Mouse (Mus musculus) kidney, embryonic 14.5 days (tissue): Measurements from ENCODE around the gene Odf3l2. TPM values are rescaled to one million over a fixed set of nuclear protein-coding genes. Genes with fewer than 3 reads are reported as not detected.

ENCODE experiments used
- ATAC-seq: fragments of 200-750 bp; cut with Nextera tagmentation; 2 replicates; pipeline ENCODE4 v1.8.0; 2017; ENCODE audit warnings: moderate number of reproducible peaks, mild to moderate bottlenecking, moderate TSS enrichment, moderate library complexity; ENCODE audit not compliant: low FRiP score, low TSS enrichment
- H3K27ac ChIP-seq: fragments of 300-500 bp; sonication (generic); 2 replicates; pipeline ENCODE4 v1.5.1; 2014; ENCODE audit warnings: low read depth, mild to moderate bottlenecking, low read length, moderate library complexity, mixed read lengths
- H3K27me3 ChIP-seq: fragments of 300-500 bp; sonication (generic); 2 replicates; pipeline ENCODE4 v1.6.1; 2014; ENCODE audit warnings: mild to moderate bottlenecking, low read length; ENCODE audit not compliant: control insufficient read depth, insufficient read depth
- H3K36me3 ChIP-seq: fragments of 300-500 bp; sonication (generic); 2 replicates; pipeline ENCODE4 v1.6.1; 2014; ENCODE audit warnings: low read length, mixed read lengths; ENCODE audit not compliant: control insufficient read depth, insufficient read depth
- H3K4me1 ChIP-seq: fragments of 300-500 bp; sonication (generic); 2 replicates; pipeline ENCODE4 v1.6.1; 2014; ENCODE audit warnings: low read length, mixed read lengths; ENCODE audit not compliant: control insufficient read depth, insufficient read depth
- H3K4me2 ChIP-seq: fragments of 300-500 bp; sonication (generic); replicated peaks from 2 replicates; pipeline ENCODE4 v1.6.1; 2014; ENCODE audit warnings: low read depth, mild to moderate bottlenecking, low read length
- H3K4me3 ChIP-seq: fragments of 300-500 bp; sonication (generic); 2 replicates; pipeline ENCODE4 v1.5.1; 2014; ENCODE audit warnings: mild to moderate bottlenecking, low read length
- H3K9ac ChIP-seq: fragments of 300-500 bp; sonication (generic); 2 replicates; pipeline ENCODE4 v1.6.1; 2014; ENCODE audit warnings: low read depth, mild to moderate bottlenecking, low read length, moderate library complexity
- H3K9me3 ChIP-seq: fragments of 300-500 bp; sonication (generic); 2 replicates; pipeline ENCODE4 v1.6.1; 2016; ENCODE audit warnings: low read length; ENCODE audit not compliant: control insufficient read depth
- WGBS: fragments of 180-500 bp; shearing (Covaris S2); extraction: QIAGEN DNeasy Blood & Tissue Kit; methylation state at CpG from one replicate; pipeline ENCODE4 v1.1.7; 2014; 5-methylcytosine and 5-hydroxymethylcytosine counted together
- polyA plus RNA-seq: library from polyadenylated mRNA; unstranded; fragments of >200 nt; fragmentation: Nextera tagmentation; extraction: Ambion mirVana; gene quantifications from 2 replicates; pipeline ENCODE4 v1.2.1, GENCODE M21; 2014

The Odf3l2 gene
- polyA plus RNA-seq, 1 experiment from 2014 or later: not detected

GRCm38 (mm10) chr10:79673054-79673453, 27.5 kb upstream of the Odf3l2 start:
- no peak overlapping the region for H3K4me3 ChIP-seq
- no peaks in the 10 kb centered on the region for H3K9me3 ChIP-seq
- no peak overlapping the region for H3K4me2 ChIP-seq
- H3K36me3 ChIP-seq: peaks cover 15% of the 10 kb centered on the region; the same call in 1 of the 2 replicates
- WGBS: 85% methylated on average over 3 of the region's 3 CpGs
- H3K27me3 ChIP-seq: no peaks in the 10 kb centered on the region
- H3K4me1 ChIP-seq: peaks cover 25% of the 10 kb centered on the region
- H3K9ac ChIP-seq: no peak overlapping the region
- no peak overlapping the region for H3K27ac ChIP-seq
- ATAC-seq: no peak

- no peaks in the 10 kb centered on the region for H3K9me3 ChIP-seq
- H3K4me1 ChIP-seq: peaks cover 25% of the 10 kb centered on the region
- no peak for ATAC-seq
- WGBS: 41% methylated on average over 3 of the region's 3 CpGs
- peaks cover 15% of the 10 kb centered on the region; the same call in 1 of the 2 replicates for H3K36me3 ChIP-seq
- H3K4me2 ChIP-seq: peak overlapping the region; percentile 15
- H3K27ac ChIP-seq: peak overlapping the region; percentile 68; the same call in 1 of the 2 replicates
- H3K4me3 ChIP-seq: no peak overlapping the region
- H3K9ac ChIP-seq: no peak overlapping the region
- no peaks in the 10 kb centered on the region for H3K27me3 ChIP-seq
Observed at GRCm38 (mm10) chr10:79672088-79672455, 26.5 kb upstream of the Odf3l2 start.

GRCm38 (mm10) chr10:79671396-79672087, 26.0 kb upstream of the Odf3l2 start:
- peak; percentile 15 for ATAC-seq
- Histone ChIP-seq H3K36me3 (peaks cover 15% of the 10 kb centered on the region; the same call in 1 of the 2 replicates), H3K4me2 (peak overlapping the region; percentile 93), H3K4me1 (peaks cover 25% of the 10 kb centered on the region), H3K9me3 (no peaks in the 10 kb centered on the region), H3K27me3 (no peaks in the 10 kb centered on the region), H3K9ac (peak overlapping the region; percentile 68; the same call in 1 of the 2 replicates), H3K27ac (peak overlapping the region; percentile 68; the same call in 1 of the 2 replicates), H3K4me3 (peak overlapping the region; percentile 56; the same call in 1 of the 2 replicates)
- 21% methylated on average over 6 of the region's 6 CpGs for WGBS

- H3K9me3 ChIP-seq: no peaks in the 10 kb centered on the region
- peak overlapping the region; percentile 68 for H3K27ac ChIP-seq
- no peaks in the 10 kb centered on the region for H3K27me3 ChIP-seq
- H3K4me2 ChIP-seq: peak overlapping the region; percentile 93
- WGBS: 23% methylated on average over 15 of the region's 15 CpGs
- H3K4me1 ChIP-seq: peaks cover 25% of the 10 kb centered on the region
- peak overlapping the region; percentile 56 for H3K4me3 ChIP-seq
- H3K9ac ChIP-seq: peak overlapping the region; percentile 68
- H3K36me3 ChIP-seq: peaks cover 8% of the 10 kb centered on the region; the same call in 1 of the 2 replicates
- peak; percentile 33 for ATAC-seq
Observed at GRCm38 (mm10) chr10:79670071-79670888, 24.7 kb upstream of the Odf3l2 start.

GRCm38 (mm10) chr10:79669576-79670057, 24.1 kb upstream of the Odf3l2 start:
- H3K9me3 ChIP-seq: no peaks in the 10 kb centered on the region
- peak; percentile 47 for ATAC-seq
- WGBS: under 1% methylated on average over 47 of the region's 47 CpGs
- H3K4me1 ChIP-seq: peaks cover 25% of the 10 kb centered on the region
- peak overlapping the region; percentile 68 for H3K9ac ChIP-seq
- peak overlapping the region; percentile 68 for H3K27ac ChIP-seq
- H3K27me3 ChIP-seq: no peaks in the 10 kb centered on the region
- H3K36me3 ChIP-seq: peaks cover 6% of the 10 kb centered on the region; the same call in 1 of the 2 replicates
- peak overlapping the region; percentile 93 for H3K4me2 ChIP-seq
- H3K4me3 ChIP-seq: peak overlapping the region; percentile 56

- Histone ChIP-seq H3K27me3 (no peaks in the 10 kb centered on the region), H3K36me3 (peaks cover 6% of the 10 kb centered on the region; the same call in 1 of the 2 replicates), H3K27ac (peak within 1 kb of the TSS; percentile 68), H3K9ac (peak within 1 kb of the TSS; percentile 68), H3K4me3 (peak within 1 kb of the TSS; percentile 56), H3K4me2 (peak within 1 kb of the TSS; percentile 93), H3K9me3 (no peaks in the 10 kb centered on the region), H3K4me1 (peaks cover 29% of the 10 kb centered on the region)
- ATAC-seq: peak; percentile 59
- WGBS: under 1% methylated on average over 45 of the region's 45 CpGs
Observed at GRCm38 (mm10) chr10:79668771-79669575, 23.4 kb upstream of the Odf3l2 start, which contains the start of gene Tpgs1. Gene Tpgs1 (plus strand): TSS chr10:79669369.

GRCm38 (mm10) chr10:79668076-79668475, 22.5 kb upstream of the Odf3l2 start:
- Histone ChIP-seq H3K9ac (no peak overlapping the region), H3K27me3 (no peaks in the 10 kb centered on the region), H3K4me2 (no peak overlapping the region), H3K27ac (no peak overlapping the region), H3K4me3 (no peak overlapping the region), H3K9me3 (no peaks in the 10 kb centered on the region), H3K4me1 (peaks cover 29% of the 10 kb centered on the region), H3K36me3 (peaks cover 2% of the 10 kb centered on the region; the same call in 1 of the 2 replicates)
- 83% methylated on average over 5 of the region's 5 CpGs for WGBS
- no peak for ATAC-seq

GRCm38 (mm10) chr10:79666493-79666892, 21.0 kb upstream of the Odf3l2 start:
- H3K4me1 ChIP-seq: peaks cover 19% of the 10 kb centered on the region
- H3K27me3 ChIP-seq: no peaks in the 10 kb centered on the region
- 63% methylated on average over 9 of the region's 9 CpGs for WGBS
- ATAC-seq: no peak
- no peak overlapping the region for H3K4me2 ChIP-seq
- H3K4me3 ChIP-seq: no peak overlapping the region
- no peaks in the 10 kb centered on the region for H3K36me3 ChIP-seq
- H3K9me3 ChIP-seq: no peaks in the 10 kb centered on the region
- no peak overlapping the region for H3K27ac ChIP-seq
- no peak overlapping the region for H3K9ac ChIP-seq
